Mouse (Mus musculus): ENCODE data around the gene Pigp. TPM values are rescaled to one million over a fixed set of nuclear protein-coding genes. Genes with fewer than 3 reads are reported as not detected.

The Pigp gene
- polyA plus RNA-seq, 1 experiment: 11.2 TPM

GRCm38 (mm10) chr16:94401636-94402035, 30.0 kb upstream of the Pigp start:
- Histone ChIP-seq H3K36me3 (ENCODE audit: control insufficient read depth, insufficient read depth, low read length) (peaks cover 4% of the 10 kb centered on the region), H3K27ac (ENCODE audit: insufficient read depth, low read depth, low read length) (no peak overlapping the region), H3K4me3 (ENCODE audit: low read depth, low read length) (no peak overlapping the region), H3K27me3 (ENCODE audit: control insufficient read depth, insufficient read depth, low read length) (no peaks in the 10 kb centered on the region), H3K4me1 (ENCODE audit: control insufficient read depth, insufficient read depth, insufficient read length, low read length) (peaks cover 2% of the 10 kb centered on the region; the same call in 1 of the 2 replicates)
- TF ChIP-seq CTCF (IDR thresholded peaks at IDR 0.05; ENCODE audit: extremely low read depth, insufficient read length, insufficient replicate concordance, low read depth, low read length) (no peak), POLR2A (IDR thresholded peaks at IDR 0.05; ENCODE audit: low read depth, low read length) (no peak)
- WGBS: 39% methylated on average over 2 of the region's 2 CpGs

- Histone ChIP-seq H3K27me3 (ENCODE audit: control insufficient read depth, insufficient read depth, low read length) (no peaks in the 10 kb centered on the region), H3K4me1 (ENCODE audit: control insufficient read depth, insufficient read depth, insufficient read length, low read length) (peaks cover 2% of the 10 kb centered on the region; the same call in 1 of the 2 replicates), H3K36me3 (ENCODE audit: control insufficient read depth, insufficient read depth, low read length) (peaks cover 9% of the 10 kb centered on the region), H3K4me3 (ENCODE audit: low read depth, low read length) (no peak overlapping the region), H3K27ac (ENCODE audit: insufficient read depth, low read depth, low read length) (no peak overlapping the region)
- WGBS: 84% methylated on average over 2 of the region's 2 CpGs
- no peak for TF ChIP-seq CTCF (IDR thresholded peaks at IDR 0.05; ENCODE audit: extremely low read depth, insufficient read length, insufficient replicate concordance, low read depth, low read length)
- no peak for TF ChIP-seq POLR2A (IDR thresholded peaks at IDR 0.05; ENCODE audit: low read depth, low read length)
Observed at GRCm38 (mm10) chr16:94399141-94399540, 27.5 kb upstream of the Pigp start.

GRCm38 (mm10) chr16:94396641-94397040, 25.0 kb upstream of the Pigp start:
- WGBS: 47% methylated on average over 7 of the region's 7 CpGs
- H3K27me3 ChIP-seq (ENCODE audit: control insufficient read depth, insufficient read depth, low read length): no peaks in the 10 kb centered on the region
- no peak overlapping the region for H3K4me3 ChIP-seq (ENCODE audit: low read depth, low read length)
- H3K4me1 ChIP-seq (ENCODE audit: control insufficient read depth, insufficient read depth, insufficient read length, low read length): peaks cover 2% of the 10 kb centered on the region; the same call in 1 of the 2 replicates
- no peak overlapping the region for H3K27ac ChIP-seq (ENCODE audit: insufficient read depth, low read depth, low read length)
- H3K36me3 ChIP-seq (ENCODE audit: control insufficient read depth, insufficient read depth, low read length): peaks cover 6% of the 10 kb centered on the region
- TF ChIP-seq POLR2A (IDR thresholded peaks at IDR 0.05; ENCODE audit: low read depth, low read length) (no peak), CTCF (IDR thresholded peaks at IDR 0.05; ENCODE audit: extremely low read depth, insufficient read length, insufficient replicate concordance, low read depth, low read length) (no peak)

- TF ChIP-seq CTCF (IDR thresholded peaks at IDR 0.05; ENCODE audit: extremely low read depth, insufficient read length, insufficient replicate concordance, low read depth, low read length): no peak
- no peak for TF ChIP-seq POLR2A (IDR thresholded peaks at IDR 0.05; ENCODE audit: low read depth, low read length)
- Histone ChIP-seq H3K27ac (ENCODE audit: insufficient read depth, low read depth, low read length) (no peak overlapping the region), H3K36me3 (ENCODE audit: control insufficient read depth, insufficient read depth, low read length) (peaks cover 6% of the 10 kb centered on the region), H3K27me3 (ENCODE audit: control insufficient read depth, insufficient read depth, low read length) (no peaks in the 10 kb centered on the region), H3K4me3 (ENCODE audit: low read depth, low read length) (no peak overlapping the region), H3K4me1 (ENCODE audit: control insufficient read depth, insufficient read depth, insufficient read length, low read length) (peaks cover 2% of the 10 kb centered on the region; the same call in 1 of the 2 replicates)
- WGBS: 74% methylated on average over 3 of the region's 3 CpGs
Observed at GRCm38 (mm10) chr16:94395051-94395450, 23.4 kb upstream of the Pigp start.

GRCm38 (mm10) chr16:94392299-94392698, 20.7 kb upstream of the Pigp start:
- Histone ChIP-seq H3K27ac (ENCODE audit: insufficient read depth, low read depth, low read length) (no peak overlapping the region), H3K36me3 (ENCODE audit: control insufficient read depth, insufficient read depth, low read length) (peaks cover 6% of the 10 kb centered on the region), H3K4me3 (ENCODE audit: low read depth, low read length) (no peak overlapping the region), H3K27me3 (ENCODE audit: control insufficient read depth, insufficient read depth, low read length) (no peaks in the 10 kb centered on the region), H3K4me1 (ENCODE audit: control insufficient read depth, insufficient read depth, insufficient read length, low read length) (peaks cover 2% of the 10 kb centered on the region; the same call in 1 of the 2 replicates)
- TF ChIP-seq CTCF (IDR thresholded peaks at IDR 0.05; ENCODE audit: extremely low read depth, insufficient read length, insufficient replicate concordance, low read depth, low read length): no peak
- no peak for TF ChIP-seq POLR2A (IDR thresholded peaks at IDR 0.05; ENCODE audit: low read depth, low read length)
- WGBS: 79% methylated on average over 4 of the region's 4 CpGs

GRCm38 (mm10) chr16:94387690-94388089, 16.0 kb upstream of the Pigp start:
- H3K27me3 ChIP-seq (ENCODE audit: control insufficient read depth, insufficient read depth, low read length): no peaks in the 10 kb centered on the region
- WGBS: 70% methylated on average over 7 of the region's 7 CpGs

GRCm38 (mm10) chr16:94383277-94383676, 11.6 kb upstream of the Pigp start:
- no peak for TF ChIP-seq CTCF (IDR thresholded peaks at IDR 0.05; ENCODE audit: extremely low read depth, insufficient read length, insufficient replicate concordance, low read depth, low read length)
- TF ChIP-seq POLR2A (IDR thresholded peaks at IDR 0.05; ENCODE audit: low read depth, low read length): no peak
- WGBS: 93% methylated on average over 3 of the region's 3 CpGs
- no peaks in the 10 kb centered on the region for H3K36me3 ChIP-seq (ENCODE audit: control insufficient read depth, insufficient read depth, low read length)
- no peaks in the 10 kb centered on the region for H3K4me1 ChIP-seq (ENCODE audit: control insufficient read depth, insufficient read depth, insufficient read length, low read length)
- no peak overlapping the region for H3K27ac ChIP-seq (ENCODE audit: insufficient read depth, low read depth, low read length)
- H3K27me3 ChIP-seq (ENCODE audit: control insufficient read depth, insufficient read depth, low read length): no peaks in the 10 kb centered on the region
- H3K4me3 ChIP-seq (ENCODE audit: low read depth, low read length): no peak overlapping the region

More at GRCm38 (mm10) chr16:94387690-94388089, 16.0 kb upstream of the Pigp start:
- Histone ChIP-seq H3K4me3 (ENCODE audit: low read depth, low read length) (no peak overlapping the region), H3K36me3 (ENCODE audit: control insufficient read depth, insufficient read depth, low read length) (no peaks in the 10 kb centered on the region; the same call in 1 of the 2 replicates), H3K4me1 (ENCODE audit: control insufficient read depth, insufficient read depth, insufficient read length, low read length) (no peaks in the 10 kb centered on the region), H3K27ac (ENCODE audit: insufficient read depth, low read depth, low read length) (no peak overlapping the region)
- TF ChIP-seq POLR2A (IDR thresholded peaks at IDR 0.05; ENCODE audit: low read depth, low read length) (no peak), CTCF (IDR thresholded peaks at IDR 0.05; ENCODE audit: extremely low read depth, insufficient read length, insufficient replicate concordance, low read depth, low read length) (no peak)
